Mouse (Mus musculus) liver, postnatal 0 days (tissue): ENCODE measurements around the gene Timeless.
"Not testable (repeated sequence)": the region's sequence is repeated elsewhere in the genome, so short reads cannot be mapped to it uniquely, and the experiment has no call there.

Source experiments
- CTCF ChIP-seq: sonication (generic); IDR thresholded peaks from 2 replicates; pipeline ENCODE4 v1.5.1; 2016; ENCODE audit warnings: antibody characterized with exemption, low read depth
- EP300 ChIP-seq: IDR thresholded peaks from 2 replicates; pipeline ENCODE4 v1.6.1; 2016; ENCODE audit warnings: antibody characterized with exemption, low read depth, mild to moderate bottlenecking

- not testable (repeated sequence) for TF ChIP-seq CTCF, EP300
Observed at GRCm38 (mm10) chr10:128214112-128214511, 17.8 kb upstream of the Timeless start.
